Mouse (Mus musculus) C2C12 (cell line): Measurements from ENCODE around the gene Dhx32.

ENCODE experiments used
- CTCF ChIP-seq: IDR thresholded peaks from one replicate; pipeline ENCODE4 v1.5.1; 2011; ENCODE audit not compliant: control insufficient read depth, insufficient read depth, insufficient read length
- MYOD1 ChIP-seq: IDR thresholded peaks from one replicate; pipeline ENCODE4 v1.6.1; 2011; ENCODE audit warnings: low read depth; ENCODE audit not compliant: control insufficient read depth, insufficient read length
- MYOG ChIP-seq: IDR thresholded peaks from one replicate; pipeline ENCODE4 v1.6.1; 2011; ENCODE audit not compliant: control insufficient read depth, insufficient read length; ENCODE audit errors: extremely low read depth
- USF1 ChIP-seq: IDR thresholded peaks from one replicate; pipeline ENCODE4 v1.6.1; 2011; ENCODE audit warnings: low read depth, mild to moderate bottlenecking, control low read depth, moderate library complexity

DNA sequence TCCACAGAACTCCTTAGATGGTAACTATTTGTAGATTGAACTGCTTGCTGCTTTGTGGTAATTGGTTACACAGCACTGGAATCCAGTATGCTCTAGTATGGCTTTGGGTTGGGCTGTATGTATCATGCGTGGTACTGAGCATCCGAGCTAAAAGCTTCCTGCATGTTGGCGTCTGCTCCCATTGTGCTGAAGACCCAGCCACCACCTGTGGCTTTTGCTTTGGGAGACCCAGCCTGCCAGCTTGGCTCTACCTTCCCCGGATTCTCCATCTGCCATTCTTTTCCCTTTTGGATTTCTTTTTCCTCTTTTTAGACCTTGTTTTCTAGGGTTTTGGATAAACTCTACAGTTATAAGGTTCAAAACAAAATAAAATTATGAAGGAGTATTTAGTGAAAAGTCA is 7.6 kb upstream of the Dhx32 start:
- TF ChIP-seq CTCF (no peak), USF1 (no peak), MYOD1 (no peak), MYOG (no peak)
